Mouse (Mus musculus) small intestine, adult 2 months (tissue): ENCODE data around the gene Srgap3.

Experiments used
- CTCF ChIP-seq: fragments of 200-500 bp; IDR thresholded peaks from 2 replicates; pipeline ENCODE4 v1.5.1; 2012; ENCODE audit warnings: low read depth, mild to moderate bottlenecking, control low read depth, inconsistent platforms, low read length, moderate library complexity, mixed read lengths; ENCODE audit not compliant: insufficient replicate concordance, insufficient read length; ENCODE audit errors: extremely low read depth
- POLR2A ChIP-seq: fragments of 200-500 bp; IDR thresholded peaks from 2 replicates; pipeline ENCODE4 v1.6.1; 2012; ENCODE audit warnings: low read depth, mild to moderate bottlenecking, control low read depth, inconsistent platforms, low read length, moderate library complexity

- no peak for TF ChIP-seq CTCF
- no peak for TF ChIP-seq POLR2A
These were observed 29.1 kb upstream of the Srgap3 start for GRCm38 (mm10) chr6:112976136-112976535.
